Mouse (Mus musculus) stomach, embryonic 16.5 days (tissue): ENCODE results near the gene Hmgb1. TPM values are rescaled to one million over a fixed set of nuclear protein-coding genes. Genes with fewer than 3 reads are reported as not detected.

Experiments used
- ATAC-seq: fragments of 200-750 bp; cut with Nextera tagmentation; 2 replicates; pipeline ENCODE4 v1.8.0; 2017; ENCODE audit warnings: moderate number of reproducible peaks, moderate TSS enrichment; ENCODE audit not compliant: insufficient read depth, low FRiP score
- H3K27ac ChIP-seq: fragments of 300-500 bp; sonication (generic); 2 replicates; pipeline ENCODE4 v1.5.1; 2014; ENCODE audit warnings: low read length
- H3K27me3 ChIP-seq: fragments of 300-500 bp; sonication (generic); 2 replicates; pipeline ENCODE4 v1.6.1; 2014; ENCODE audit warnings: low read length, control low read depth, mixed read lengths; ENCODE audit not compliant: control insufficient read depth, insufficient read depth
- H3K36me3 ChIP-seq: fragments of 300-500 bp; sonication (generic); 2 replicates; pipeline ENCODE4 v1.6.1; 2014; ENCODE audit warnings: low read length; ENCODE audit not compliant: control insufficient read depth, insufficient read depth
- H3K4me1 ChIP-seq: fragments of 300-500 bp; sonication (generic); 2 replicates; pipeline ENCODE4 v1.6.1; 2014; ENCODE audit warnings: low read length, control low read depth, mixed read lengths; ENCODE audit not compliant: control insufficient read depth, insufficient read depth
- H3K4me2 ChIP-seq: fragments of 300-500 bp; sonication (generic); 2 replicates; pipeline ENCODE4 v1.6.1; 2014; ENCODE audit warnings: low read depth, low read length, mixed read lengths
- H3K4me3 ChIP-seq: fragments of 300-500 bp; sonication (generic); replicated peaks from 2 replicates; pipeline ENCODE4 v1.5.1; 2014; ENCODE audit warnings: mild to moderate bottlenecking, low read length
- H3K9ac ChIP-seq: fragments of 300-500 bp; sonication (generic); 2 replicates; pipeline ENCODE4 v1.6.1; 2014; ENCODE audit warnings: low read length
- H3K9me3 ChIP-seq: fragments of 300-500 bp; sonication (generic); replicated peaks from 2 replicates; pipeline ENCODE4 v1.6.1; 2016; ENCODE audit warnings: low read length, control low read depth; ENCODE audit not compliant: control insufficient read depth
- WGBS: fragments of 180-500 bp; shearing (Covaris S2); extraction: QIAGEN DNeasy Blood & Tissue Kit; methylation state at CpG from one replicate; pipeline ENCODE4 v1.1.7; 2014; 5-methylcytosine and 5-hydroxymethylcytosine counted together
- polyA plus RNA-seq: library from polyadenylated mRNA; unstranded; fragments of >200 nt; fragmentation: Nextera tagmentation; extraction: Ambion mirVana; gene quantifications from 2 replicates; pipeline ENCODE4 v1.2.1, GENCODE M21; 2015

Gene Hmgb1
- polyA plus RNA-seq, 1 experiment from 2014 or later, result 1,078 TPM

DNA sequence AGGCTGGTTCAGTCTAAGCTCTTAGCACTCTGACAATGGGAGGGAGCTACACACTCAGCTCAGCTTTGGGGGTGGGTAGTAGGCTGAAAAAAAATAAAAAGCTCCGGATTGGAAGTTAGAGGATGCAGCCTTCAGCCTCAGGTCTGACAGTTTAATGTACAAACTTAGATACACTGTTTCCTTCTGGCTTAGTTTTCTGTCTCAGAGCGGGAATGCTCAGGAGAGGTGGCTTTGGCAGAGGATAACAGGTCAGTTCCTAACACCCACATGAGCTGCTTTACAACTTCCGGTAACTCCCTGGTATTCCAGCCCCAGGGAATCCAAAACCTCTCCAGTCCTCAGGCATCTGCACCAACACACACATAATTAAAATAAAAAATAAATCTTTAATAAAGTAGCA lies 4.5 kb downstream of the Hmgb1 start:
- no peak overlapping the region for H3K4me3 ChIP-seq
- H3K9me3 ChIP-seq, result no peaks in the 10 kb centered on the region
- H3K27ac ChIP-seq, result no peak overlapping the region
- no peak overlapping the region for H3K9ac ChIP-seq
- H3K4me2 ChIP-seq, result no peak overlapping the region
- H3K4me1 ChIP-seq, result no peaks in the 10 kb centered on the region
- no peaks in the 10 kb centered on the region for H3K27me3 ChIP-seq
- 71% methylated on average over 3 of the region's 3 CpGs for WGBS
- no peak for ATAC-seq
- no peaks in the 10 kb centered on the region for H3K36me3 ChIP-seq

DNA sequence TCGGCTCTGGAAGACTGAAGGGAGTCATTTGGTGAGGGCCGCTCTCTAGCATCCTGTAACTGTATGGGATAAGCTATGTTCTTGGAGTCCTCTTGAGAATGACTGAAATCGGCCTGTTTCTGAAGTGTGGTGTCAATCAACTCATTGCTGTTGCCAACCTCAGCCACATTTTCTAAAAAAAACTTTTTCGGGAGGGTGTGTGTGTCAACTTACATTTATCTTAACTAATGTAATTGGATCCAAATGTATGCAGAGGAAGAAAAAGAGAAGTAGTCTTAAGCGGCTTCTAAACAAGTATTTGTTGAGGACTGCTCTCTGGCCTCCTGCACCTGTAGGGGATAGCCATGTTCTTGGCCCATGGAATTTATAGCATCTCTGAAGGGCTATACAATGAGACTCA lies 6.2 kb downstream of the Hmgb1 start:
- 80% methylated on average over 5 of the region's 5 CpGs for WGBS
- H3K9ac ChIP-seq, result no peak overlapping the region
- no peaks in the 10 kb centered on the region for H3K36me3 ChIP-seq
- no peak overlapping the region for H3K4me2 ChIP-seq
- ATAC-seq, result no peak
- no peak overlapping the region for H3K4me3 ChIP-seq
- no peaks in the 10 kb centered on the region for H3K27me3 ChIP-seq
- H3K4me1 ChIP-seq, result no peaks in the 10 kb centered on the region
- H3K27ac ChIP-seq, result no peak overlapping the region
- no peaks in the 10 kb centered on the region for H3K9me3 ChIP-seq

DNA sequence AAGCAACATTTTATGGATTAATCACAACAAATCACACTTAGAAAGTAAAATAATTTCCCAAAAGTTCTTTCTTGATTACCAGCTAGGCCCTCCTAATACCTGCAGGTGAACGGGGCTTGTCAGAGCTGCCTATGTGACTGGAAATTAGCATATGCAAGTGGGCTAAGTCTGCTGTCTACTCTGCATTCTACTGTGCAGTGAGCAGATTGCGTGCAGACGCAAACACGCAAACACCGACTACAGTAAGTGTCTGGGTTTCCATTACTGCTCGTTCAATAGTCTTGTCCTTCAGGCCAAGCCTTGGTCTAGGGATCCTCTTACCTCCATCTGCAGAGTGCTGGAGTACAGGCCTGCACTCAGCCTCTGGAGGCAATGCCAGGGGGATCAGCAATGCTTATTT lies 8.6 kb downstream of the Hmgb1 start:
- WGBS, result 89% methylated on average over 6 of the region's 6 CpGs
- no peaks in the 10 kb centered on the region for H3K4me1 ChIP-seq

DNA sequence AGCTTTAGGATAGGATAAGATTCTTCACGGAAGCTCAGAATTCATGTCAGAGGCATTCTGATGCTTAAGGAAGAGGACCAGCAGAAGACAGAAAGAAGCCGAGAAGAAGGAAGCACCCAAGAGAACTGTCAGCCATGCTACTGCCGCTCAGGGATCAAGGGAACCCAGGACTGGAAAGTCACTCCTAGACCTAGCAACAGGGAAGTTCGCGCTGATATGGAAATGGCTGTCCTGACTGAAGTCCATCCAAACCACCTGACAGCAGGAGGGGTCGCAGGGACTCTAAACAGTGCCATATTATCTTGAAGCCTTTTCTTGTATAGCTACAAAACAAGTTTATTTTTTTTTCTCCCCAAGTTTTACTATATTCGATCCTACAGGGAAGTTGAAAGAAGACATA lies 9.8 kb downstream of the Hmgb1 start:
- Histone ChIP-seq H3K4me3 (no peak overlapping the region), H3K4me2 (no peak overlapping the region), H3K36me3 (no peaks in the 10 kb centered on the region), H3K27me3 (no peaks in the 10 kb centered on the region), H3K4me1 (no peaks in the 10 kb centered on the region), H3K9me3 (no peaks in the 10 kb centered on the region), H3K9ac (no peak overlapping the region), H3K27ac (no peak overlapping the region)
- ATAC-seq, result no peak
- 84% methylated on average over 7 of the region's 7 CpGs for WGBS

More for the DNA sequence above, 8.6 kb downstream of the Hmgb1 start:
- Histone ChIP-seq H3K27ac (no peak overlapping the region), H3K4me3 (no peak overlapping the region), H3K4me2 (no peak overlapping the region), H3K27me3 (no peaks in the 10 kb centered on the region), H3K9me3 (no peaks in the 10 kb centered on the region), H3K36me3 (no peaks in the 10 kb centered on the region), H3K9ac (no peak overlapping the region)
- no peak for ATAC-seq

DNA sequence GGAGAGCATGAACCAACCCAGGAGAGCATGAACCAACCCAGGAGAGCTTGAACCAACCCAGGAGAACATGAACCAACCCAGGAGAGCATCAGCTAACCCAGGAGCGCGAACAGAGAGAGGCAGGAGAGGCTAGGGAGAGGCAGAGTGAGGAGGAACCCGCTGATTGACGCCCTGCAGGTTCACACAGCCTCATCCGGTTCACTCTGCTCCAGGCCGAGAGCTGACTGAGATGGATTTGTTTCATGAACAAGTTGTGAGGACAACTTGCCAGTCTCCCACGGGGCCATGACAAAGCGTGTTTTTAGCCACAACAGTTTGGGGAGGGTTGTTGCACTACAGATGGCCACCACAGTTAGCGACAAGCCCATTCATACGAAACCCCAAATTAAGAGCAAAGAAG lies 12.0 kb downstream of the Hmgb1 start:
- no peak for ATAC-seq
- 75% methylated on average over 10 of the region's 10 CpGs for WGBS
- Histone ChIP-seq H3K27me3 (no peaks in the 10 kb centered on the region), H3K9ac (no peak overlapping the region), H3K9me3 (no peaks in the 10 kb centered on the region), H3K27ac (no peak overlapping the region), H3K36me3 (no peaks in the 10 kb centered on the region), H3K4me2 (no peak overlapping the region), H3K4me3 (no peak overlapping the region), H3K4me1 (no peaks in the 10 kb centered on the region)

DNA sequence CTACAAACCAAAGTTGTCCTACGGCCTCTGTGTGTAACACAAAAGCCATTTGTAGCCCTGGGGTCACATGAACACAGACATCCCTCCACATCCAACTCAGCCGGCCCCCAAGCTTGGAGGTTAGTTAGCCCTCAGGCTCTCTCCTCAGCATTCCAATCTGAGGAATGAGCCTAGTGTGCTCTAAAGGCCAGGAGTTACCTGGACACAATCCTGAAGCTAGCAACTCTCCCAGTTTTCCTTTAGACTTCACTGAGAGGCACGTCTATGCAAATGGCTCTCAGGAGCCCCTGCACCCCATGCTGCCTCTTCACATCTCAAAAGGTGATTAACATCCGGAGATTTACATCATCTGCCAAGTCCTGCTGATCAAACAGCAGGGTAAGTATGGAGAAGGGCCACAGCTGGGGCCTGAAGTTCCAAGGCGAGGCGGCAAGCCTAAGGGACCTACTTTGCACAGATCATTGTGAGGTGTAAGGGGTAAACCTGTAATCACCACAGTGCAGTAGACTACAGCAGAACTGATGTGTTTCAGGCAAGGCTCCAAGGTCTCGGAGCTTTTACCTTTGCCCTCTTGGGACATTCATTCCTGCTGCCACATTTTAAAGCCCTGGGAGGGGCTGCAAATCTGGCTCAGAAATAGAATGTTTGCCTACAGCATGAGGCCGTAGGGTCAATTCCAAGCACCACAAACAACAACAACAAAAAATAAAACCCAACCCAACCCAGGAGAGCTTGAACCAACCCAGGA lies 13.3 kb downstream of the Hmgb1 start:
- H3K36me3 ChIP-seq, result no peaks in the 10 kb centered on the region
- H3K9ac ChIP-seq, result no peak overlapping the region
- no peaks in the 10 kb centered on the region for H3K9me3 ChIP-seq
- H3K4me2 ChIP-seq, result no peak overlapping the region
- H3K4me1 ChIP-seq, result no peaks in the 10 kb centered on the region
- no peak overlapping the region for H3K27ac ChIP-seq
- ATAC-seq, result no peak
- WGBS, result 50% methylated on average over 8 of the region's 8 CpGs
- no peak overlapping the region for H3K4me3 ChIP-seq
- H3K27me3 ChIP-seq, result no peaks in the 10 kb centered on the region

DNA sequence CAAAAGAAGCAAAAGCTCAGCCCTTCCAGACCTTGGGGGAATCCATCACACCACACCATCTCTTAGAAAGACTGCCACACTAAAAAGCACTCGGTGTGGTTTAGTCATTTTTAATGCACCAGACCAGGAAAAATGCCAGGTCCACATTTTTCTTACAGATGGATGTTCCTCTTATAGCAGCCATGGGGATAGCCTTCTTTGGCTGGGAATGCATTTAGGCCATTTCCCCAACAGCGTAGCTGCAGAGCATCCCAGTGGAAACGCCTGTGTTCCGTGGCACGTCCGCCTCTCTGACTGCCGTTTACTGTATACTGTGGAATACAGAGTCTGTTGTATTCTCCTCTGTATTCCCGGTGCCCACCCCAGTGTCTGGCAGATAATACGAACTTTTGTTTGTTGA lies 15.5 kb downstream of the Hmgb1 start:
- 65% methylated on average over 9 of the region's 9 CpGs for WGBS

DNA sequence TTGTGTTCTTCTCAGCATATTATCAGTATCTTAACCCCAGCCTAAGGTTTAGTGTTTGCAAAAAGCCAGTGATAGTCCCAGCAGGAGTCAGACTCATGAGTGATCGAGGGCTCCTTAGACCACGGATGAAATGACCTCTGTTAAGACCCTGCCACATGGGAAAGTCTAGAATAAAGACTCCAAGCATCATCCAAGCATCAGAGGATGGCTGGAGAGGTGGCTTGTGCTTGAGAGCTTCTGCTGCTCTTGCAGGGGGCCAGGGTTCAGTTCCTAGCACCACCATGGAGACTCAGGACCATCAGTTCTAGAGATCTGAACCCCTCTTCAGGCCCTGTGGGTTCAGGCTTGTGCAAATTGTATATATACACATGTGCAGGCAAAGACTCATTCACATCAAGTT lies 16.2 kb downstream of the Hmgb1 start:
- Histone ChIP-seq H3K4me2 (no peak overlapping the region), H3K4me3 (no peak overlapping the region), H3K27ac (no peak overlapping the region), H3K27me3 (no peaks in the 10 kb centered on the region), H3K4me1 (no peaks in the 10 kb centered on the region), H3K9me3 (no peaks in the 10 kb centered on the region), H3K36me3 (no peaks in the 10 kb centered on the region), H3K9ac (no peak overlapping the region)
- ATAC-seq, result no peak
- 83% methylated on average over 2 of the region's 2 CpGs for WGBS

More for the DNA sequence above, 15.5 kb downstream of the Hmgb1 start:
- Histone ChIP-seq H3K9ac (no peak overlapping the region), H3K36me3 (no peaks in the 10 kb centered on the region), H3K27ac (no peak overlapping the region), H3K4me3 (no peak overlapping the region), H3K27me3 (no peaks in the 10 kb centered on the region), H3K9me3 (no peaks in the 10 kb centered on the region), H3K4me2 (no peak overlapping the region), H3K4me1 (no peaks in the 10 kb centered on the region)
- ATAC-seq, result no peak

DNA sequence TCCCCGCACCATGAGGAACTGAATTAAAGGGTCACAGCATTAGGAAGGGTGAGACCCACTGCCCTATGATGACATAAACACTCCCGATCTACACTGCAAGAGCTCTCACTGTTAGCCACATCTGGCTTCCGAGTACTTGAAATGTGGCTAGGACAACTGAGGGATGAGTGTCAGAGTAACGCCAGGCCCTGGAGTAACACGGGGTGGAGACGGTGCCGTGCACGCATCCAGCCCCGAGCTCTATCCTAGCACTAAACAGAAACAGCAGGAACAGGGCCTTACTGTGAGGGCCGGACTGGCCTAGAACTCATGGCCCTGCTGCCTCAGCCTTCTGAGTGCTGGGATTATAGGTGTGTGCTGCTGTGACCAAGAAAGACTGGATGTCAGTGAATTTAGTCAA lies 18.3 kb downstream of the Hmgb1 start:
- Histone ChIP-seq H3K27me3 (no peaks in the 10 kb centered on the region), H3K4me2 (no peak overlapping the region), H3K9ac (no peak overlapping the region), H3K4me3 (no peak overlapping the region), H3K9me3 (no peaks in the 10 kb centered on the region), H3K27ac (no peak overlapping the region), H3K36me3 (no peaks in the 10 kb centered on the region), H3K4me1 (no peaks in the 10 kb centered on the region)
- ATAC-seq, result no peak
- WGBS, result 94% methylated on average over 10 of the region's 10 CpGs
